Mouse (Mus musculus) forelimb bud, embryonic 11.5 days (tissue): ENCODE measurements at regions not wholly inside any gene's neighbourhood (a gene's known extent, or its start where the extent isn't known, plus 50 kb on each side); places are given as distances from the start of the nearest gene placed in this dataset.

Experiments
- DNase-seq: peaks from one replicate; pipeline ENCODE4 v3.0.0-alpha.2; 2012; ENCODE audit warnings: low read depth, low spot score

DNA sequence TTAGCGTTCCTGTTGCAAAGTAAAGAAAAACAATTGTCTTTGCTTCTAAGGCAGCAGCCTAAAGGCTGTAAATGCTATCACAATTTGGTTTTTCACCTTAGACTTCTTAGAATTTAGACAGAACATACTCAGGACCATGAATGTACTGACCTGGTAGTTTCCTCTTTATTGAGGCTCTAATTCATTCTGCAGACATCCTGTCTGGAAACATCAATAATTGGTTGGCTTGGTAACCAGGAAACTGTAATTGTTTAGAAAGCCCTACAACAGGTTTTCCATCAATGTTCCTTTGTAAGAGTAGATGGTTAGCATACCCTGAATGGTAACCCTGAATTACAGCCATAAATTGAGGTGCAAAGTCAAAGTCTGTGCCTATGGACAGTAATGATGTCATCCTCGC lies 67.4 kb upstream of the Prr30 start:
- DNase-seq: peak; percentile 24
